Mouse (Mus musculus) CD4-positive, CD25-positive, alpha-beta regulatory T cell, adult 2 months (primary cell): Measurements from ENCODE around the gene Vmn1r209.
"Not testable (repeated sequence)": the region's sequence is repeated elsewhere in the genome, so short reads cannot be mapped to it uniquely, and the experiment has no call there.

Experiments
- DNase-seq: peaks from one replicate; pipeline ENCODE4 v3.0.0-alpha.2; 2012; ENCODE audit warnings: low read depth, low spot score

Gene Vmn1r209

GRCm38 (mm10) chr13:22809582-22809981, at the start of gene Vmn1r209:
Vmn1r209 (minus strand) TSS chr13:22809682.
- not testable (repeated sequence) for DNase-seq

GRCm38 (mm10) chr13:22857461-22857860, 48.0 kb upstream of the Vmn1r209 start, which contains the start of gene Vmn1r211:
Vmn1r211 (minus strand) TSS chr13:22857561.
- DNase-seq, result no peak

- DNase-seq, result no peak
Measured at GRCm38 (mm10) chr13:22854760-22855159, 45.3 kb upstream of the Vmn1r209 start.

GRCm38 (mm10) chr13:22846798-22847197, 37.3 kb upstream of the Vmn1r209 start:
- DNase-seq, result no peak

- not testable (repeated sequence) for DNase-seq
Measured at GRCm38 (mm10) chr13:22844304-22844703, 34.8 kb upstream of the Vmn1r209 start.

GRCm38 (mm10) chr13:22831248-22831647, 21.8 kb upstream of the Vmn1r209 start, which contains the start of gene Vmn1r210:
Vmn1r210 (minus strand) TSS chr13:22831348.
- no peak for DNase-seq

- not testable (repeated sequence) for DNase-seq
Measured at GRCm38 (mm10) chr13:22829395-22829794, 19.9 kb upstream of the Vmn1r209 start.

- not testable (repeated sequence) for DNase-seq
Measured at GRCm38 (mm10) chr13:22821601-22822000, 12.1 kb upstream of the Vmn1r209 start.

- DNase-seq, result not testable (repeated sequence)
Measured at GRCm38 (mm10) chr13:22788096-22788495, 21.4 kb downstream of the Vmn1r209 start.

GRCm38 (mm10) chr13:22784159-22784558, 25.3 kb downstream of the Vmn1r209 start:
- not testable (repeated sequence) for DNase-seq

- not testable (repeated sequence) for DNase-seq
Measured at GRCm38 (mm10) chr13:22777300-22777699, 32.2 kb downstream of the Vmn1r209 start, which contains the start of gene Vmn1r208. Vmn1r208 (minus strand) TSS chr13:22777400.

- not testable (repeated sequence) for DNase-seq
Measured at GRCm38 (mm10) chr13:22771592-22771991, 37.9 kb downstream of the Vmn1r209 start.
